Mouse (Mus musculus): Measurements from ENCODE around the gene Cacna1e. TPM values are rescaled to one million over a fixed set of nuclear protein-coding genes. Genes with fewer than 3 reads are reported as not detected.

The Cacna1e gene
- total RNA-seq, 2 experiments from 2014 or later: 0.05 to 0.19 TPM

GRCm38 (mm10) chr1:154511736-154512135 is 372.6 kb downstream of the Cacna1e start:
- no peak for DNase-seq

GRCm38 (mm10) chr1:154504005-154504404 is 380.3 kb downstream of the Cacna1e start:
- DNase-seq: no peak

- DNase-seq: no peak
Measured at GRCm38 (mm10) chr1:154500869-154501268, 383.4 kb downstream of the Cacna1e start.

- no peak for DNase-seq
Measured at GRCm38 (mm10) chr1:154500187-154500866, 384.0 kb downstream of the Cacna1e start.

GRCm38 (mm10) chr1:154498821-154499220 is 385.5 kb downstream of the Cacna1e start:
- no peak for DNase-seq

GRCm38 (mm10) chr1:154491071-154491470 is 393.2 kb downstream of the Cacna1e start:
- DNase-seq: no peak

- DNase-seq: no peak
Measured at GRCm38 (mm10) chr1:154476671-154477070, 407.6 kb downstream of the Cacna1e start.

GRCm38 (mm10) chr1:154475706-154476105 is 408.6 kb downstream of the Cacna1e start:
- no peak for DNase-seq

- DNase-seq: no peak
Measured at GRCm38 (mm10) chr1:154474156-154474555, 410.1 kb downstream of the Cacna1e start.

- no peak for DNase-seq
Measured at GRCm38 (mm10) chr1:154467265-154467664, 417.0 kb downstream of the Cacna1e start.

GRCm38 (mm10) chr1:154461521-154461920 is 422.8 kb downstream of the Cacna1e start:
- DNase-seq: peak; percentile 65

GRCm38 (mm10) chr1:154460067-154460466 is 424.2 kb downstream of the Cacna1e start:
- DNase-seq: no peak

- no peak for DNase-seq
Measured at GRCm38 (mm10) chr1:154458601-154459000, 425.7 kb downstream of the Cacna1e start.

- DNase-seq: no peak
Measured at GRCm38 (mm10) chr1:154450799-154451198, 433.5 kb downstream of the Cacna1e start.

GRCm38 (mm10) chr1:154446456-154446855 is 437.8 kb downstream of the Cacna1e start:
- DNase-seq: no peak

GRCm38 (mm10) chr1:154433520-154433919 is 450.8 kb downstream of the Cacna1e start:
- DNase-seq: no peak

GRCm38 (mm10) chr1:154433112-154433511 is 451.2 kb downstream of the Cacna1e start:
- no peak for DNase-seq

GRCm38 (mm10) chr1:154428276-154428675 is 456.0 kb downstream of the Cacna1e start:
- no peak for DNase-seq

- DNase-seq: no peak
Measured at GRCm38 (mm10) chr1:154418278-154418677, 466.0 kb downstream of the Cacna1e start.

- DNase-seq: no peak
Measured at GRCm38 (mm10) chr1:154416384-154417155, 467.7 kb downstream of the Cacna1e start.

- DNase-seq: no peak
Measured at GRCm38 (mm10) chr1:154415826-154416225, 468.5 kb downstream of the Cacna1e start.

- DNase-seq: no peak
Measured at GRCm38 (mm10) chr1:154413138-154413537, 471.2 kb downstream of the Cacna1e start.

GRCm38 (mm10) chr1:154409051-154409450 is 475.2 kb downstream of the Cacna1e start:
- no peak for DNase-seq

- no peak for DNase-seq
Measured at GRCm38 (mm10) chr1:154391979-154392378, 492.3 kb downstream of the Cacna1e start.
